Mouse (Mus musculus) layer of hippocampus, adult 18-20 months (tissue): ENCODE results near the gene Epb41l1. TPM values are rescaled to one million over a fixed set of nuclear protein-coding genes. Genes with fewer than 3 reads are reported as not detected.
A peak's percentile ranks its signal among the peaks of the same experiment; 100 is the strongest.

Experiments
- DNase-seq, 2 experiments: peaks; one replicate each; pipeline ENCODE4 v3.0.0; 2022; ENCODE audit warnings: low spot score in 2 of 2
- total RNA-seq, 2 experiments: library from RNA; stranded (reverse); gene quantifications; 2 replicates each; pipeline ENCODE4 v1.2.3; 2021

Gene Epb41l1
- total RNA-seq, 2 experiments from 2014 or later, result 338 to 343 TPM

- DNase-seq, result no peak
These were observed 3.0 kb downstream of the Epb41l1 start for GRCm38 (mm10) chr2:156423672-156424071.

GRCm38 (mm10) chr2:156425618-156426017 is 4.9 kb downstream of the Epb41l1 start:
- no peak for DNase-seq

- no peak for DNase-seq
These were observed 5.4 kb downstream of the Epb41l1 start for GRCm38 (mm10) chr2:156426151-156426550.

- no peak for DNase-seq
These were observed 9.1 kb downstream of the Epb41l1 start for GRCm38 (mm10) chr2:156429836-156430235.

- DNase-seq, result no peak
These were observed 9.6 kb downstream of the Epb41l1 start for GRCm38 (mm10) chr2:156430326-156430725.

GRCm38 (mm10) chr2:156431409-156431808 is 10.7 kb downstream of the Epb41l1 start:
- no peak for DNase-seq

GRCm38 (mm10) chr2:156432086-156432485 is 11.4 kb downstream of the Epb41l1 start:
- DNase-seq, result peak; percentile 56 to 68

- DNase-seq, result no peak
These were observed 12.5 kb downstream of the Epb41l1 start for GRCm38 (mm10) chr2:156432874-156433868.

- DNase-seq, result no peak
These were observed 16.9 kb downstream of the Epb41l1 start for GRCm38 (mm10) chr2:156437637-156438036.

GRCm38 (mm10) chr2:156439666-156440462 is 19.2 kb downstream of the Epb41l1 start:
- DNase-seq, result no peak

- no peak for DNase-seq
These were observed 21.2 kb downstream of the Epb41l1 start for GRCm38 (mm10) chr2:156441909-156442308.

GRCm38 (mm10) chr2:156443323-156443722 is 22.6 kb downstream of the Epb41l1 start:
- DNase-seq, result no peak

GRCm38 (mm10) chr2:156446489-156447035 is 25.9 kb downstream of the Epb41l1 start:
- no peak for DNase-seq

- DNase-seq, result no peak
These were observed 26.9 kb downstream of the Epb41l1 start for GRCm38 (mm10) chr2:156447413-156448295.

- DNase-seq, result peak in 1 of 2 experiments; percentile 56
These were observed 30.8 kb downstream of the Epb41l1 start for GRCm38 (mm10) chr2:156451225-156452148.

GRCm38 (mm10) chr2:156452149-156452536 is 31.4 kb downstream of the Epb41l1 start:
- DNase-seq, result no peak

- no peak for DNase-seq
These were observed 33.1 kb downstream of the Epb41l1 start for GRCm38 (mm10) chr2:156453822-156454221.

GRCm38 (mm10) chr2:156455508-156456108 is 34.9 kb downstream of the Epb41l1 start:
- no peak for DNase-seq
